Mouse (Mus musculus) midbrain, postnatal 0 days (tissue): ENCODE measurements at regions not wholly inside any gene's neighbourhood (a gene's known extent, or its start where the extent isn't known, plus 50 kb on each side); places are given as distances from the start of the nearest gene placed in this dataset.

Experiments
- ATAC-seq: fragments of 200-750 bp; cut with Nextera tagmentation; 2 replicates; pipeline ENCODE4 v1.8.0; 2017; ENCODE audit warnings: moderate number of reproducible peaks, mild to moderate bottlenecking, moderate TSS enrichment, moderate library complexity; ENCODE audit not compliant: low FRiP score
- DNase-seq: peaks from one replicate; pipeline ENCODE4 v3.0.0-alpha.2; 2015; ENCODE audit warnings: low spot score
- H3K27ac ChIP-seq: fragments of 300-500 bp; sonication (generic); 2 replicates; pipeline ENCODE4 v1.5.1; 2014; ENCODE audit warnings: low read depth, mild to moderate bottlenecking, low read length, mixed read lengths
- H3K27me3 ChIP-seq: fragments of 300-500 bp; sonication (generic); 2 replicates; pipeline ENCODE4 v1.6.1; 2014; ENCODE audit warnings: low read length, control low read depth, mixed read lengths; ENCODE audit not compliant: insufficient read depth
- H3K36me3 ChIP-seq: fragments of 300-500 bp; sonication (generic); 2 replicates; pipeline ENCODE4 v1.6.1; 2014; ENCODE audit warnings: low read length, control low read depth, mixed read lengths; ENCODE audit not compliant: insufficient read depth
- H3K4me1 ChIP-seq: fragments of 300-500 bp; sonication (generic); 2 replicates; pipeline ENCODE4 v1.6.1; 2014; ENCODE audit warnings: mild to moderate bottlenecking, control low read depth, antibody characterized with exemption, low read length, mixed read lengths; ENCODE audit not compliant: insufficient read depth
- H3K4me2 ChIP-seq: fragments of 300-500 bp; sonication (generic); 2 replicates; pipeline ENCODE4 v1.6.1; 2014; ENCODE audit warnings: low read depth, mild to moderate bottlenecking, low read length, mixed read lengths; ENCODE audit not compliant: poor library complexity, severe bottlenecking
- H3K4me3 ChIP-seq: fragments of 300-500 bp; sonication (generic); 2 replicates; pipeline ENCODE4 v1.5.1; 2014; ENCODE audit warnings: low read depth, mild to moderate bottlenecking, low read length, moderate library complexity
- H3K9ac ChIP-seq: fragments of 300-500 bp; sonication (generic); replicated peaks from 2 replicates; pipeline ENCODE4 v1.6.1; 2014; ENCODE audit warnings: mild to moderate bottlenecking, low read length, moderate library complexity, mixed read lengths; ENCODE audit not compliant: poor library complexity, severe bottlenecking
- H3K9me3 ChIP-seq: fragments of 300-500 bp; sonication (generic); 2 replicates; pipeline ENCODE4 v1.6.1; 2016; ENCODE audit warnings: low read length, control low read depth
- CTCF ChIP-seq: IDR thresholded peaks from 2 replicates; pipeline ENCODE4 v1.5.1; 2016; ENCODE audit warnings: antibody characterized with exemption, mild to moderate bottlenecking
- WGBS: fragments of 180-500 bp; shearing (Covaris S2); extraction: QIAGEN DNeasy Blood & Tissue Kit; methylation state at CpG from one replicate; pipeline ENCODE4 v1.1.7; 2014; 5-methylcytosine and 5-hydroxymethylcytosine counted together

GRCm38 (mm10) chr2:115399107-115399740, 182.3 kb upstream of the BC052040 start:
- Histone ChIP-seq H3K4me2 (no peak overlapping the region), H3K9ac (no peak overlapping the region), H3K9me3 (0 out of 2 replicates have a peak, but pooled peaks cover 4% of the 10 kb centered on the region), H3K27me3 (no peaks in the 10 kb centered on the region), H3K27ac (no peak overlapping the region), H3K4me3 (no peak overlapping the region), H3K4me1 (no peaks in the 10 kb centered on the region), H3K36me3 (no peaks in the 10 kb centered on the region)
- no peak for TF ChIP-seq CTCF
- 84% methylated on average over 6 of the region's 6 CpGs for WGBS
- no peak for DNase-seq
- no peak for ATAC-seq

DNA sequence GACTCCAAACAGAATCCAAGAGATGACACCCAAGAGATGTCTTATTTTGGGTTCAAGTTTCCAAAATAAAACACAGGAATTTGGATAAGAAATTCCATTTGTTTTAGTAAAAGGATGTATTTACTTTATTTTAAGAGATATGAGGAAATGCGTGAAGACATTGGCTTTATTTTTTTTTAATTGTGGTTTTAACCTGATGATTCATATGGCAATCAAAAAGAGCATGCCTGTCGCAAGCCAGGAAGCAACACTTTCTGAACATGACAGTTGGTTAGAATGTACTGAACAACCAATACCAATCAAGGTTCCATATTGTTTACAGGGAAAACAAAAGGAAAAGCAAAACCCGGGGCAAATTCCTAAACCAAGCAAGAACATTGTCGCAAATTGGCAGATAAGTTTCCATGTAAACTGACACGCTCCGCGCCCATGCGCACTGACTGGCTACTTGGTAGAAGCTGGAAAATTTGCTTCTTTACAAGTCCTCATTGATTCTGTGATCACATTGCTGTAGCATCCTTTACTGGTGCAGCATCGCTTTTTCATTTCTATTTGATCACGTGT, 181.4 kb upstream of the BC052040 start:
- TF ChIP-seq CTCF, result no peak
- Histone ChIP-seq H3K36me3 (no peaks in the 10 kb centered on the region), H3K27me3 (no peaks in the 10 kb centered on the region), H3K4me2 (no peak overlapping the region), H3K4me3 (no peak overlapping the region), H3K27ac (no peak overlapping the region), H3K9ac (no peak overlapping the region), H3K9me3 (0 out of 2 replicates have a peak, but pooled peaks cover under 1% of the 10 kb centered on the region), H3K4me1 (no peaks in the 10 kb centered on the region)
- no peak for DNase-seq
- 96% methylated on average over 10 of the region's 10 CpGs for WGBS
- no peak for ATAC-seq

- Histone ChIP-seq H3K27me3 (no peaks in the 10 kb centered on the region), H3K4me1 (no peaks in the 10 kb centered on the region), H3K9me3 (no peaks in the 10 kb centered on the region), H3K4me2 (no peak overlapping the region), H3K4me3 (no peak overlapping the region), H3K36me3 (no peaks in the 10 kb centered on the region), H3K27ac (no peak overlapping the region), H3K9ac (no peak overlapping the region)
- WGBS, result 85% methylated on average over 2 of the region's 2 CpGs
- DNase-seq (no peak), ATAC-seq (no peak)
- TF ChIP-seq CTCF, result no peak
Observed at GRCm38 (mm10) chr2:115402246-115402645, 179.3 kb upstream of the BC052040 start.

DNA sequence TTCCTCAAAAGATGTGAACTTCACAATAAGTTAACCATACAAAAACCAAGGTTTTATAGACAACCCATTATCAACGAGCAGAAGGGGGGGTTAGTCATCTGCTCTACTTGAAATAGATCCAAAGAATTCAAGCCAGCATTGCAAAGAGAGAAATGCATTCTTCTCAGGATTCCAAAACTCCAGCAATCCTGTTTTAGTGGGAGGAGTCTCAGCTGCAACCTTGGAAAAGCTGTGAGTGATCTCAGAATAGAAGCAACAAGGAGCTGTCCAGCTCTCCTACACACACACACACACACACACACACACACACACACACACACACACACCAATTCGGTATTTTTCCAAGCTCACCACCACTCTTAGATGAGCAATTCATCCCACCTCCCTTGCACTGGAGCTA, 149.0 kb upstream of the BC052040 start:
- no peak overlapping the region for H3K4me3 ChIP-seq
- H3K9me3 ChIP-seq, result no peaks in the 10 kb centered on the region
- WGBS, result 62% methylated on average over 2 of the region's 2 CpGs
- ATAC-seq, result no peak
- no peaks in the 10 kb centered on the region for H3K36me3 ChIP-seq
- no peaks in the 10 kb centered on the region for H3K27me3 ChIP-seq
- DNase-seq, result no peak
- no peak overlapping the region for H3K27ac ChIP-seq
- no peak overlapping the region for H3K4me2 ChIP-seq
- no peak for TF ChIP-seq CTCF
- H3K4me1 ChIP-seq, result no peaks in the 10 kb centered on the region
- H3K9ac ChIP-seq, result no peak overlapping the region

DNA sequence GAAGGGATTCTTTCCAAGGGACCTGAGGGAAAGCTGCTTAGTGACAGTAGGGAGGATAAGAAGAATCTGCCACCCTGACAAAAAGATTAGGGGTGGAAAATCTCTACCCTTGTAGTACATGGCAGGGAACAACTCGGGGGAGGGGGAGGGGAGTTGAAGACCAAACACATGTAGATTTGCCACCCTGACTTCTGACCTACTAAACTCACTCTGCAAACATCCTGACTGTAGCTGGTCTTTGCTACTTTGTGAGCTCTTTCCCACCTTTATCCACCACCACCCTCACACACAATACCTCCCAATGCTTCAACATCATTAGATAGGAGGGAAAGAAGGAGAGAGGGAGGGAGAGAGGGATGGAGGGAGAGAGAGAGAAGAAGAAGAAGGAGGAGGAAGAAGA, 140.4 kb upstream of the BC052040 start:
- Histone ChIP-seq H3K4me2 (no peak overlapping the region), H3K9me3 (no peaks in the 10 kb centered on the region), H3K9ac (no peak overlapping the region), H3K4me3 (no peak overlapping the region), H3K36me3 (no peaks in the 10 kb centered on the region), H3K4me1 (no peaks in the 10 kb centered on the region), H3K27ac (no peak overlapping the region), H3K27me3 (no peaks in the 10 kb centered on the region)
- ATAC-seq, result no peak
- WGBS, result 0% methylated on average over 1 of the region's 1 CpGs
- TF ChIP-seq CTCF, result no peak
- DNase-seq, result no peak

DNA sequence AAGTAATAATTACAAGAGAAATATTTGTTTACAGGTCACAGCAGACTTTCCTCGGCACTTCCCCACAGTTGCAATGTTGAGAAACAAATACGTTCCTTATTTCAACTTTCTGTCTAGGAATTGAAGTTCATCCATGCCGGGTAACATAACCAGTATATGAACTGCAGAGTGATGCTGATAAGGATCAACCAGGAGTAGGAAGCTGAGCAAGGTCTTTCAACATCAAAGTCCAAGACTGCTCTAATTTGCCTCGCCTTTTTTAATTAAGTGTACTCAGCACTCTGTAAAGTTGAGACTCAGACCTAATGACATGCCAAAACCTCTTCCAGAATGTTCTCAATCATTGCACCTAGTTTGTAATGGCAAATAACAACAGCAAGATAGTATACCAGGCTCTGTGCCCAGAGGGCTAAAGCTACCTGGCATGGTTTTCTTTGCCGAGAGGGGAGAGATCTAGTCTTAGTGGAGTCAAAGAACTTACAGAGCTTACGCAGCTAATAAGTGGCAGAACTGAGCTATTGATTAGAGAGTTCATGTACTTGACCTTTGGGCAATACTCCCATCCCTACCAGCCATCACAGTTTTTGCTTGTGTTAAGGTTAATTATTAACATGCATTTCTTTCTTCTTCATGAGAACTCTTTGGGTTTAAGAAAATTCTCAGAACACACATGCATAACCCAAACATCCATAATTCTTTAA, 131.6 kb upstream of the BC052040 start:
- Histone ChIP-seq H3K27me3 (no peaks in the 10 kb centered on the region), H3K4me3 (no peak overlapping the region), H3K4me2 (no peak overlapping the region), H3K9me3 (no peaks in the 10 kb centered on the region), H3K27ac (no peak overlapping the region), H3K36me3 (no peaks in the 10 kb centered on the region), H3K9ac (no peak overlapping the region), H3K4me1 (no peaks in the 10 kb centered on the region)
- TF ChIP-seq CTCF, result no peak
- 92% methylated on average over 6 of the region's 6 CpGs for WGBS
- ATAC-seq, result no peak
- no peak for DNase-seq
